Mouse (Mus musculus) NIH3T3 (cell line): ENCODE data around the gene Cdkn1a.
"Not testable (repeated sequence)": the region's sequence is repeated elsewhere in the genome, so short reads cannot be mapped to it uniquely, and the experiment has no call there.

Source experiments
- DNase-seq: peaks from one replicate; pipeline ENCODE4 v3.0.0-alpha.2; 2012; ENCODE audit warnings: low read depth

Cdkn1a gene

DNA sequence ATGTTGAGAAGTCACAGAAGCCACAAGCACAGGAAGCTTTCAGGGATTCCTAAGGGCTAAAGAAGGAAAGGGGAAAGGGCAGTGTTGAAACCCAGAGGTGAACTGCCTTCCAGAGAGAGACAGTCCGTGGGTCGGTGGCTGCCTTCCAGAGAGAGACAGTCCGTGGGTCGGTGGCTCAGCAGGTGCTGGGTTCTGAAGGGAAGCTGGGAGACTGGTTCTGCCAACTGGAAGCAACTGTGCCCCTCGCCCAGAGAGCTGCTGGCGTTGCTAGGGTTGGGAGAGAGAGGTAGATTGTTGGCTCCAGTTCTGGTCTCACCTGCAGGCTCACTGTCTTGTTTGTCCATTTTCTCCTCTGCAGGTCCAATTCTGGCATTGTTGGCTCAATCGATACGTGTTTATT, 32.3 kb upstream of the Cdkn1a start:
- DNase-seq: no peak

GRCm38 (mm10) chr17:29059581-29059980, 31.2 kb upstream of the Cdkn1a start:
- DNase-seq: no peak

- DNase-seq: no peak
Measured at GRCm38 (mm10) chr17:29060946-29061345, 29.8 kb upstream of the Cdkn1a start.

- peak; percentile 88 for DNase-seq
Measured at GRCm38 (mm10) chr17:29062119-29063035, 28.4 kb upstream of the Cdkn1a start.

- DNase-seq: peak; percentile 71
Measured at GRCm38 (mm10) chr17:29063121-29063987, 27.4 kb upstream of the Cdkn1a start.

DNA sequence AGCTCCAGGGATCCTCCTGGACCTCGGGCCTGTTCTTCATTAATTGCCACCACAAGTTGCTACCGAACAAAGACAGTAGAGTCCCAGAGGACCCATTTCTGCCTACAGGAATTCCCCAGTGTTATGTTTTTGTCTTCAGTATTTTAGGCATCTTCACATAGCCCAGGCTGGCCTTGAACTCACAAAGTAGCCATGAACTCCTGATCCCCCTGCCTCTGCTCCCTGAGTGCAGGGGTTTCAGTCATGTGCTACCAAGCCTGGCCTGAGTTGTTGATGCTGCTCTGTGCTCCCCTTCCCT, 26.8 kb upstream of the Cdkn1a start:
- no peak for DNase-seq

GRCm38 (mm10) chr17:29065245-29065940, 25.4 kb upstream of the Cdkn1a start:
- DNase-seq: no peak

DNA sequence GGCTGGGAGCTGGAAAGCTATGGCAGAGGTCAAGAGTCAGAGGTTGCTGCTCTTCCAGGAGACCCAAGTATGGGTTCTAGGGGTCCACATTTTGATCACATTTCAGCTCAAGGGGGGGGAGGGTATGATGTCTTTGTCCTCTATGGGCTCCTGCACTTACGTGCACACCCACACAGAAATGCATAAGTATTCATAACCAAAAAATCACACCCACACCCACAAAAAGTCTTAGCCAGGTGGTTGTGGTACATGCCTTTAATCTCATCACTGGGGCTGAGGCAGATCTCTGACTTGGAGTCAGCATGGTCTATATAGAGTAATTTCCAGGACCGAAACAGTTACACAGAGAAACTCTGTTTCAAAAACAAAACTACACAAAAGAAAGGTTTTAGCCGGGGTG, 24.8 kb upstream of the Cdkn1a start:
- DNase-seq: no peak

GRCm38 (mm10) chr17:29067416-29067815, 23.4 kb upstream of the Cdkn1a start:
- not testable (repeated sequence) for DNase-seq

DNA sequence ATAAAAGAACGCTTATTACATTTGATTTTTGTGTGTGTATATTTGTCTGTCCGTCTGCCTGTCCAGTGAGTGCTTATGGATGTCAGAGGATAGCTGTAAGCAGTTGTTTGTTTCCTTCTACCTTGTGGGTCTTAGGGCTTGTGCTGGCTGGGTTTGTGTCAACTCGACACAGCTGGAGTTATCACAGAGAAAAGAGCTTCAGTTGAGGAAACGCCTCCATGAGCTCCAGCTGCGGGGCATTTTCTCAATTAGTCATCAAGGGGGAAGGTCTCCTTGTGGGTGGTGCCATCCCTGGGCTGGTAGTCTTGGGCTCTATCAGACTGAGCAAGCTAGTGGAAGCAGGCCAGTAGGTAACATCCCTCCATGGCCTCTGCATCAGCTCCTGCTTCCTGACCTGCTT, 22.9 kb upstream of the Cdkn1a start:
- peak; percentile 42 for DNase-seq

DNA sequence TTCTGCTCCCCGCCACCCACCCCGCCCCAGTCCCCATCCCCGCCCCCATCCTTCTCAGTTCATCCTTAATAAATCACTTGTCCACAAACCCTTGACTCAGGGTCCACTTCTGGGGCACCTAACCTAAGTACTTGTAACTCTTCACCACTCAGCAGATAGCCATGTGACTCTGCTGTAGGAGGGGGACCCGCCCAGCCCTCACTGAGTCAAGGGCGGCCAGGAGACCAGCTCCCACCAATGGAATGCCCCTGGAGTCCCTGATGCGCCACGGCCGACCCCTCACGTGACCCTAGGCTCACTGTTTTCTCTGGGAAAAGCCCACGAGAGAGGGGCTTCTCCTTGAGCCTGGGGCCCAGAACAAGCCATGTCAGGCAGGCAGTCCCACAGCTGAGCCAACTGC, 21.7 kb upstream of the Cdkn1a start:
- DNase-seq: no peak

GRCm38 (mm10) chr17:29071820-29072219, 19.0 kb upstream of the Cdkn1a start:
- no peak for DNase-seq

GRCm38 (mm10) chr17:29072701-29073307, 18.0 kb upstream of the Cdkn1a start:
- DNase-seq: no peak

- no peak for DNase-seq
Measured at GRCm38 (mm10) chr17:29073313-29073712, 17.5 kb upstream of the Cdkn1a start.

DNA sequence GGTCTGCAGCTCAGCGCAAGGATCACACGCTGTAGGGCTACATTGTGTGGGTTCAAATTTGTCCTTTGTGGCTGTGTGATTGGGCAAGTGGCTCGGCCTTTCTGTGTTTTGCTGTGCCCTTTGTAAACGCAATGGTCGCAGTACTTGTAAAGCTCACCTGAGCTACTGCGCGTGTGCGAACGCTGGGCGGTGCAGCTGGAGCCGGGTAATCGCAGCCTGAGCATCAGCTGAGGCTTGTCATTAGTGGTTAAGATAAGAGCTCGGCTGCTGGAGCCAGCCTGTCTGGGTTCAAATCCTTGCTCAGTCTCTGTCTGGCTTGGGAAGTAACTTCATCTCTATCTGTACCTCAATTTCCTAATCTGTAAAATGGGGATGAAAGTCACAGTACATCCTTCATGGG, 16.7 kb upstream of the Cdkn1a start:
- DNase-seq: no peak

GRCm38 (mm10) chr17:29076235-29076634, 14.5 kb upstream of the Cdkn1a start:
- no peak for DNase-seq

DNA sequence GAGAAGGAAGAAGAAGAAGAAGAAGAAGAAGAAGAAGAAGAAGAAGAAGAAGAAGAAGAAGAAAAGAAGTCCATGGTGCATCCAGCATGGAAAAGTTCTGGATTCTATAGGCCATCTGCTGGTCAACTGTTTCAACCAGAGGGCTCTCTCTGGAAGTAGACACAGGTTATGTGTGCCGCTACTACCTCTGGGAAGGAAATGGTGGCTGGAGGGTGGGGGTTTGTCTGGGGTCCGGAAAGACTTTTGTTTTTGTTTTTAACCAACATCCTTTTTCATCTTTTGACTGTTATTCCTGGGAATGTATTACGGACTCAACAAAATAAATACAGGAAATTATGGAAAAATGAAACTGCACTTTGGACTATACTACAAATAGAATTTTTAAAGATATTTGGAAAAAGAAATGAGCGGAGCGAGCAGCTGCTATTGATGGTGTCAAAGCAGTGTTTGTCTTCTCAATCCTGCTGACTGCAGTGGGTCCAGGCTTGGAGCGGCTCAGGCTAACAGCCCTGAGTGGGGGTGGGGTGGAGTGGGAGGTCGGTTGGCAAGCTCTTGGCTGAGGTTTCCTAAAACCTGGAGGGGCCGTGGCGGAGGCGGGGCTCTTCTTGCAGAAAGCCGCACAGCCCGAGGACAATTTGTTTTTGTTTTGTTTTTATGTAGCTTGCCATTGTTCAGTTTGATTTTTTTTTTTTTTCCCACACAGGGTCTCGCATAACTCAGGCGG, 12.8 kb upstream of the Cdkn1a start:
- peak; percentile 87 for DNase-seq

GRCm38 (mm10) chr17:29078519-29079383, 12.0 kb upstream of the Cdkn1a start:
- DNase-seq: peak; percentile 93

DNA sequence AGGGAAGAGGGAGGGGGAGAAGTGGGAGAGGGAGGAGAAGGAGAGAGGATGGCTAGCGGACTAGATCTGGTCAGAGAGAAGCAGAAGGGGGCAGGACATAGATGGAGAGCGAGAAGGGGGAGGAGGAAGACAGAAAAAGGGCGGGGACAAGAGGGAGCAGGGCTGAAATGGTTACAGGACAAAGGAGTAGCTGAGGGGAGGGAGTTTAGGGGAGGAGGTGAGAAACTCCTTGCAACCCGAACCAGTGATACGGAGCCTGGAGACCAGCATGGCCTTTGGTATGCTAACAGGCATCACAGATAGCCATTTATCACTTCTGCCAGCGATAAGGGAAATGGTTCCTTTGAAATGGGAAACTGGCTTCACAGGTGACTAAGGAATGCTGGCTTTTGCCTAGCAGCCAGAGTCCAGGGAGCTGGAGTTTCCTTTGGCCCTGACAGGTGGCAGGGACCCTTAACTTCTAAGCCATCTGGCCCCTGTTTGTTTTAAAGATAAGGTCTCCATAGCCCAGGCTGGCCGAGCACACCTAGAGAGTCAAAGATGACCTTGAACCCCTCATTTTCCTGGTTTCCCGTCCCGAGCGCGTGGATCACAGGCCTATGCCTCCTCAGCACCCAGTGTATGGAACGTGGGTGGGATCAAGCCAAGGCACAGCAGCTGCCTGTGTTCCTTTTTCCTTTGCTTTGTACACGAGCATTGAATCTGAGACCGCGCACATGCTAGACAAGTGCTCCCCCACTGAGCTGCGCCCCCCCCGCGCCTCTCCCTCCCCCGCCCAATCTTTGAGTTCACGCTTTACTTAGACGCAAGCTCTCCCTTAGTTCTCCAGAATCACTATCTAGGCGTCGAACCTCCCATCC, 9.8 kb upstream of the Cdkn1a start:
- peak; percentile 63 for DNase-seq
